Mouse (Mus musculus): ENCODE data around the gene 4931428F04Rik. TPM values are rescaled to one million over a fixed set of nuclear protein-coding genes. Genes with fewer than 3 reads are reported as not detected.
"Not testable (repeated sequence)": the region's sequence is repeated elsewhere in the genome, so short reads cannot be mapped to it uniquely, and the experiment has no call there.

The 4931428F04Rik gene
- total RNA-seq, 2 experiments from 2014 or later, result 1.8 to 2.0 TPM

- intact Hi-C loops (cut with DNase I), result loop anchor here (5.0 kb wide), 1 partner anchor 40 kb away; no protein-coding TSS in a partner anchor
- DNase-seq (ENCODE audit: low spot score), result not testable (repeated sequence)
Measured at GRCm38 (mm10) chr8:105291802-105292201, 2.1 kb upstream of the 4931428F04Rik start.

- not testable (repeated sequence) for DNase-seq (ENCODE audit: low spot score)
- intact Hi-C loops (cut with DNase I), result loop anchor here (5.0 kb wide), 1 partner anchor 39 kb away; no protein-coding TSS in a partner anchor
Measured at GRCm38 (mm10) chr8:105291364-105291763, 1.7 kb upstream of the 4931428F04Rik start.

- intact Hi-C loops (cut with DNase I), result loop anchor here (5.0 kb wide), 1 partner anchor 38 kb away; no protein-coding TSS in a partner anchor
- DNase-seq (ENCODE audit: low spot score), result peak; percentile 60
Measured at GRCm38 (mm10) chr8:105290554-105291314, 1.1 kb upstream of the 4931428F04Rik start.

GRCm38 (mm10) chr8:105288958-105289732 lies 519 bp downstream of the 4931428F04Rik start:
- peak; percentile 82 for DNase-seq (ENCODE audit: low spot score)
- intact Hi-C loops (cut with DNase I), result loop anchor here (2.0 kb wide), 1 partner anchor 24 kb away; the partner anchor contains the start of genes Fbxl8 and Tradd

- intact Hi-C loops (cut with DNase I), result loop anchor here (2.0 kb wide), 1 partner anchor 23 kb away; the partner anchor contains the start of genes Fbxl8 and Tradd
Measured at GRCm38 (mm10) chr8:105288231-105288630, 1.4 kb downstream of the 4931428F04Rik start.

DNA sequence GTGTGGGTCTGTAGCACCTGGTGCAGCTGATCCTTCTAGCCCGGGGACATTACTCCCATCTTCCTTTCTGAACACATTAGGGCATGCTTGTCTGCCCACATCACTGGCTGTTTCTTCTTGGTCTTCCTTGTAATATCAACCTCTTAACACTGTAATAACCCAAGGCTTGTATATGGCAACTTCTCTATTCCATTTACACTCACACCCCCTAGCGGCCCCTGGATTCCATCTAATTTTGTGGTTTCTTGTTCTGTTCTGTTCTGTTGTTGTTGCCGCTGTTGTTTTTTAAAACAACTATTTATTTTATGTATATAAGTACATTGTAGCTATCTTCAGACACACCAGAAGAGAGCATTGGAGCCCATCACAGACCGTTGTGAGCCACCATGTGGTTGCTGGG lies 2.8 kb downstream of the 4931428F04Rik start:
- intact Hi-C loops (cut with DNase I), result no loop called here
- no peak for DNase-seq (ENCODE audit: low spot score)

More at GRCm38 (mm10) chr8:105288231-105288630, 1.4 kb downstream of the 4931428F04Rik start:
- no peak for DNase-seq (ENCODE audit: low spot score)

DNA sequence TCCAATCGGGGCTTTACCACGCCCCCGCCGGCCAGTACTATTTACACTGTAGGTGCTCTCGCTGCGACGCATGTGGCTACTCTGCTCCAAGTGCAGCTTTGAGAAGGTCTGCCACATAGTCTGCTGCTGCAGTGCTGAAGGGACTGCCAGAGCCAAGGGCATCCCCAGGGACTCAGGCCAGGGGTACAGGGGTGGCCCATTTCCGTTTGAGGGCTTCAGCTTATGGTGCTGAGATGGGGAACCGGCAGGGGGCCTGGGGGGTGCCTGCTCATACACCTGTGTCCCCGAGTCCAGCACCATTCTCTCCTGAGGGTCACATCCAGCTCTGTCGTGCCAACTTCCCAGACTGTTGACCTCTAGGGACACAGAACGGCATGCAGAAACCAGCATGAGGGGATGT lies 4.2 kb downstream of the 4931428F04Rik start:
- intact Hi-C loops (cut with DNase I), result no loop called here
- DNase-seq (ENCODE audit: low spot score), result no peak

DNA sequence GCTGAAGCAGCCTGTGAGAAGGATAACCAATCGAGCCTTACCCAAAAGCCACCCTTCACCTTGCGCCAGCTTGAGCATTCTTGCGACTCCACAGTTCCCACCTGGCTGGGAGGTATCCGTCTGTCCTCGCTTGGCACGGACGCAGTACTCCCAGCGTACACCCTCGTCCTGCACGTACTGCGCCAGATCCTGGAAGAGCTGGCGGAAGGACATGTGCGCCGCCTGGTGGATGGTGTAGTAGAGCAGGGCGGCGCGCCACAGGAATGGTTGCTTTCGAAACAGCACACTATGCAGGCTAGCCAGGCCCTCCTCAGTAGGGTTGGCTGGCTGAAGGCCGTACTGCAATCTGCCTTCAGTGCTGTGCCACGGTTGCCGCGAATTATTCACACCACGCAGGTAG lies 6.6 kb downstream of the 4931428F04Rik start:
- no peak for DNase-seq (ENCODE audit: low spot score)
- intact Hi-C loops (cut with DNase I), result no loop called here

- intact Hi-C loops (cut with DNase I), result no loop called here
- DNase-seq (ENCODE audit: low spot score), result no peak
Measured at GRCm38 (mm10) chr8:105282239-105282638, 7.4 kb downstream of the 4931428F04Rik start.

- DNase-seq (ENCODE audit: low spot score), result no peak
- intact Hi-C loops (cut with DNase I), result no loop called here
Measured at GRCm38 (mm10) chr8:105281821-105282220, 7.8 kb downstream of the 4931428F04Rik start.

DNA sequence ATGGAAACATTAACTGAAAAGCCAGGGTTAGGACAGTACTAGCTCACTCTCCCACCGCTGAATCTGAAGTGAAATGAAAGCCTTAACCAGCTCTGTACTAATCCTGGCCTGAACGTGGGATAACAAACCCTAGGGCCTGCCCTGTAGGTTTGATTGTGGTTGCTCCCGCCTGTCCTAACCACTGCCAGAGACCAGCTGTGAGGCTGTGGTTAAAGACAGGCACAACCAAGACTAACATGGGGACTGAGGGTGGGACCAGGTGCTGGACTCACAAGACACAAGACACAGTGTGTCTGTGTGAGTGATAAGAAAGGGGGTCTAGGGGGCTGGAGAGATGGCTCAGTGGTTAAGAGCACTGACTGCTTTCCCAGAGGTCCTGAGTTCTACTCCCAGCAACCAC lies 9.1 kb downstream of the 4931428F04Rik start:
- no peak for DNase-seq (ENCODE audit: low spot score)
- intact Hi-C loops (cut with DNase I), result no loop called here

GRCm38 (mm10) chr8:105278911-105279334 lies 10.7 kb downstream of the 4931428F04Rik start:
- intact Hi-C loops (cut with DNase I), result no loop called here
- no peak for DNase-seq (ENCODE audit: low spot score)

GRCm38 (mm10) chr8:105276292-105277120 lies 13.2 kb downstream of the 4931428F04Rik start:
- no peak for DNase-seq (ENCODE audit: low spot score)
- intact Hi-C loops (cut with DNase I), result no loop called here

GRCm38 (mm10) chr8:105275840-105276239 lies 13.8 kb downstream of the 4931428F04Rik start, which contains the start of gene Nol3:
Gene Nol3 (plus strand): TSS chr8:105276140.
- DNase-seq (ENCODE audit: low spot score), result no peak
- intact Hi-C loops (cut with DNase I), result no loop called here

DNA sequence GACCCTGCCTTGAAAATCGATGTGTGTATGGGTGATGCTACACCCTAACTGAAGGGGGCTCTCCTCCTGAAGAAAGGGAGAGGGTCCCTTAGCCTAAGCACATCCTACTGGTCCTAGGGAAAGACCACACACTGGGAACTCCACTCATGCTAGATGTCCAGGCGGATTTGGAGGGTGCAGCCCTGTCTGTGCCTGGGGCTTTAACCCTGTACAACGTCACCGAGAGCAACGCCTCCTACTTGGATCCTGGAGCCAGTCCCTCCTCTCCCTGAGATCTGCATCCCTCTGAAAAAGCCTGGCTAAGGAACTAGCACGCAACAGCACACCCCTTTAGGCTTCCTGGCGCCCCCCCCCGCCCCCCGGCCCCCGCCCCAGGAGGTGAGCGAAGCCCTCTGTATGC lies 14.3 kb downstream of the 4931428F04Rik start:
- intact Hi-C loops (cut with DNase I), result no loop called here
- no peak for DNase-seq (ENCODE audit: low spot score)

- no peak for DNase-seq (ENCODE audit: low spot score)
- intact Hi-C loops (cut with DNase I), result no loop called here
Measured at GRCm38 (mm10) chr8:105270916-105271186, 18.8 kb downstream of the 4931428F04Rik start.

GRCm38 (mm10) chr8:105270101-105270915 lies 19.4 kb downstream of the 4931428F04Rik start:
- no peak for DNase-seq (ENCODE audit: low spot score)
- intact Hi-C loops (cut with DNase I), result no loop called here

DNA sequence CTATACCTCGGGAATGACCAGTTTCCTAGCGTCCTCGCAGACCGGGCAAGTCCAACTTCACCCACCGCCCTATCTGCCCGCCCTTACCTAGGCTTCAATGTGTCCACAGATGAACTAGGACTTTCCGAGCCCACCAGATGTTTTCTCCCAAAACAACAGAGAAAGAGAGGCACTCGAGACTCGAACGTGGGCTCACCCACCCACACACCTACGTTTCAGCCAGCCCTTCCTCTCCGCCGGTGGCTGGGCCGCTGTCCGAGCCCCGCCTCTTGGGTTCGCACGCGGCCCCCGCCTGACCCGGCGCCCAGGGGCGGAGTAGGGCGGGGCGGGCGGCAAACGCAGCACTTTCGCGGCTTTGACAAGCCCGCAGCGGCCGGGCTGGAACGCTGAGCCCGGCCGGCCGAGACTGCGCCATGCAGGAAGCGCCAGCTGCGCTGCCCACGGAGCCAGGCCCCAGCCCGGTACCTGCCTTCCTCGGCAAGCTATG lies 20.2 kb downstream of the 4931428F04Rik start, which contains the start of gene Hsf4:
Hsf4 (plus strand) TSS at position 341 of the 487 bp plus-strand sequence.
- DNase-seq (ENCODE audit: low spot score), result no peak
- intact Hi-C loops (cut with DNase I), result loop anchor here (10.0 kb wide), 1 partner anchor 615 kb away; no protein-coding TSS in a partner anchor

GRCm38 (mm10) chr8:105269075-105269458 lies 20.6 kb downstream of the 4931428F04Rik start:
- intact Hi-C loops (cut with DNase I), result loop anchor here (10.0 kb wide), 1 partner anchor 614 kb away; no protein-coding TSS in a partner anchor
- no peak for DNase-seq (ENCODE audit: low spot score)
